Mouse (Mus musculus): ENCODE data around the gene Mknk2. TPM values are rescaled to one million over a fixed set of nuclear protein-coding genes. Genes with fewer than 3 reads are reported as not detected.

The Mknk2 gene
- polyA plus RNA-seq, 1 experiment from 2014 or later = 105 TPM

DNA sequence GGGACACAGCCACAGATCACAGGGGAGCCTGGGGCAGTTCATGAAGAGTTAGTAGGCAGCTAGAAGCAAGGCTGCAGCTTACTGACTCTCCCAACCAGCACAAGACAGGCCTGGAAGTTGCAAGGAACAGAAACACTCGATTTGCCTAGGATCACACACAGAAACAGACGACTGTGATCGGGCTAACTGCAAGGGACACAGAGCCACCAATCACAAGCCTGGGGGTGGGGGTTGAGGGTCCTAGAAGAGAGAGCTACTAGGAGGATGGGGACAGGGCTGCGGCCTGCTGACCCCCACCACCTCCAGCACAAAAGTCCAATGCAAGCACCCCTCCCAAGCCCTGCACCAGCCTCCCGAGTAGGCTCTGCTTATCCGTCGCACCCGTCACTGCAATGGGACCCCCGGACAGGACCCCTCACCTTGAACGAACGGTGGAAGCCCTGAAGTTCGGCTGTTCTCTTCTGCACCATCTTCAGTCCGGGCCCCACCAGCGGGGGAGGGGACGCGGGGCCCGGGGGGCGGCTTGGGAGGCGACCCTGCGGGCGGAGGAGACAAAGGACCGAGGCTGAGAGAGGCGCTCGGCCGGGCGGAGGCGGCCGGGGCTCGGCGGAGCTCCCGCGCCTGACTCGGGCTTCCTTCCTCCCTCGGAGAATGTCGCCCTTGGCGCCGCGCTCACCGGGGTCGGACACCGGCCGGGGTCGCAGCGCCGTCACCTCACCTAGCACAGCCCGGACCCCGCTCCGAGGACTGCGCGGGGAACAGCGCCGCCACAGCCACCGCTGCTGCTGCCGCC is 2.3 kb downstream of the Mknk2 start:
- peak overlapping the region; percentile 97 for H3K4me3 ChIP-seq (replicated peaks)
- H3K36me3 ChIP-seq = peaks cover 16% of the 10 kb centered on the region
- under 1% methylated on average over 47 of the region's 54 CpGs for WGBS
- H3K9ac ChIP-seq = peak overlapping the region; percentile 98
- 0 out of 2 replicates have a peak, but pooled peaks have one; percentile 0 for ATAC-seq (ENCODE audit: insufficient number of reproducible peaks, low FRiP score, low TSS enrichment, low read depth)
- no peaks in the 10 kb centered on the region for H3K9me3 ChIP-seq (replicated peaks)
- H3K4me1 ChIP-seq = peaks cover 82% of the 10 kb centered on the region
- no peaks in the 10 kb centered on the region for H3K27me3 ChIP-seq
- peak overlapping the region; percentile 99 for H3K27ac ChIP-seq (replicated peaks)
- peak overlapping the region; percentile 84 for H3K4me2 ChIP-seq (replicated peaks)

DNA sequence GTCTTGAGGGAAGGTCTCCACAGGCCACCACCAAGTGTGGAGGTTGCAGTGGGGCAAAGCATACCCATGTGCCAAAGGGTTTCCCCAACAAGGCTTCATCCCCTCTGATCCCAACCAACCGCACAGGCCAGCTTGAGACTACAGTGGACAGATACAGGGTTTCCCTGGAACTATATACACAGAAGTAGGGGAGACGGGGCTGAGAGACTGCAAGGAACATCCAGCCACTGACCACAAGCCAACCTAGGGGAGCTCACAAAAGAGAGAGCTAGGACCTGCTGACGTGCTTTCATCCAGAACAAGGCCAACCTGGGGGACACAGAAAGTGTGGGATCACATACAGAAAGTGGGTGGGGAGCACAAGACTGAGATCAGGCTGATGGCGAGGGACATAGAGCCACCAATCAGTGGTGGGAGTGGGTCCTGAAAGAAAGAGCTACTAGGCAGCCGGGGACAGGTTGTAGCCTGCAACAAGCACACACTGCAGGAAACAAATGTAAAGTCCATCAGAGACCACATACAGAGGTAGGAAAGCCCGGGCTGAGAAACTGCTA is 3.0 kb downstream of the Mknk2 start:
- Histone ChIP-seq H3K9ac (peak overlapping the region; percentile 98), H3K9me3 (replicated peaks) (no peaks in the 10 kb centered on the region), H3K27me3 (no peaks in the 10 kb centered on the region), H3K36me3 (peaks cover 23% of the 10 kb centered on the region), H3K4me1 (peaks cover 84% of the 10 kb centered on the region), H3K4me3 (replicated peaks) (peak overlapping the region; percentile 97), H3K27ac (replicated peaks) (peak overlapping the region; percentile 99), H3K4me2 (replicated peaks) (peak overlapping the region; percentile 84)
- ATAC-seq (ENCODE audit: insufficient number of reproducible peaks, low FRiP score, low TSS enrichment, low read depth) = no peak
- WGBS = 12% methylated on average over 6 of the region's 6 CpGs

DNA sequence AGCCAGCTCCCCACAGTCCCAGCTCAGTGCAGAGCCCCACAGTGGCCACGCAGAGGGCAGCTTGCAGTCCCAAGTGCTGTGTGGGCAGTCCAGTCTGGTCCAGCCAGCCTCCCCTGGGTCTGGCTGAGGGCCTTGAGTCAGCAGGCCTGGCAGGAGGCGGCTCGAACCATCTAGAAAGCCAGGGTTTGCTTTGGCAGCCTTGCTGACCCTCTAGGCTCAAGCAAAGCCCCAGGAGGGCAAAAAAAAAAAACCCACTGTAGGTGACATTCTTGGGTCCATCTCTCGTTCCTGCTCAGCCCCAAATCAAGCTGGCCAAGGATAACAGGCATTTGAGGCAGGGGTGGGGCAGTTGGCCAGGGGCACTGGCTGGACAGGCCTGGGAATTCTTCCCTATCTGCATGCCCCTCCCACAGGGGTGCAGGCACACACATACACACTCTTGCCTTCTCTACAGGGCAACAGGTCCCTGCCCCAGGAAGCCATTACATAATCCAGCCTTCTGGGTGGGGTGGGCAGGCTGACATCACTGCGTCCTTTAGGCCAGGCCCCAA is 3.7 kb downstream of the Mknk2 start:
- Histone ChIP-seq H3K27ac (replicated peaks) (peak overlapping the region; percentile 99; the same call in 1 of the 2 replicates), H3K36me3 (peaks cover 30% of the 10 kb centered on the region), H3K4me2 (replicated peaks) (peak overlapping the region; percentile 84), H3K4me1 (peaks cover 81% of the 10 kb centered on the region), H3K9ac (peak overlapping the region; percentile 98), H3K4me3 (replicated peaks) (peak overlapping the region; percentile 97), H3K27me3 (no peaks in the 10 kb centered on the region), H3K9me3 (replicated peaks) (no peaks in the 10 kb centered on the region)
- ATAC-seq (ENCODE audit: insufficient number of reproducible peaks, low FRiP score, low TSS enrichment, low read depth) = no peak
- 59% methylated on average over 5 of the region's 5 CpGs for WGBS

DNA sequence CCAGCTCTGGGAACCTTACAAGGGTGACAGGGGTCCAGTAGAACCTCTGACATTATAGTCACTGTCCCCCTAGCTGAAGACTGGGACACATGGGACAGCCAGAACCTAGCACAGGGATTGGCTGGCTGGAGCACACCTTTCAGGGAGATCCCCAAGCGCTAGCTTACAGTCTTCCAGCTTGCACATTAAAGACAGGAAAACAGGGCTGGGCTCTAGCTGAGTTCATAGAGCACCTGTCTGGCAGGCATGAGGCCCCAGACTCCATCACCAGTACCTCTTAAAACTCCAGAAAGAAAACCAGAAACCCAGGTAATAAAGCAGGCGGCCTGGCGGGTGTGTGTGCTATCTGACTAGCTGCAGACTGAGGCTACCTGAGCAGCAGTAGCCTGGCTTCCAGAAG is 4.2 kb downstream of the Mknk2 start:
- H3K36me3 ChIP-seq = peaks cover 35% of the 10 kb centered on the region
- H3K9me3 ChIP-seq (replicated peaks) = no peaks in the 10 kb centered on the region
- peaks cover 80% of the 10 kb centered on the region for H3K4me1 ChIP-seq
- H3K9ac ChIP-seq = peak overlapping the region; percentile 98
- H3K4me3 ChIP-seq (replicated peaks) = peak overlapping the region; percentile 97
- peak overlapping the region; percentile 99; the same call in 1 of the 2 replicates for H3K27ac ChIP-seq (replicated peaks)
- peak overlapping the region; percentile 84 for H3K4me2 ChIP-seq (replicated peaks)
- H3K27me3 ChIP-seq = no peaks in the 10 kb centered on the region
- ATAC-seq (ENCODE audit: insufficient number of reproducible peaks, low FRiP score, low TSS enrichment, low read depth) = no peak
- 85% methylated on average over 3 of the region's 3 CpGs for WGBS

DNA sequence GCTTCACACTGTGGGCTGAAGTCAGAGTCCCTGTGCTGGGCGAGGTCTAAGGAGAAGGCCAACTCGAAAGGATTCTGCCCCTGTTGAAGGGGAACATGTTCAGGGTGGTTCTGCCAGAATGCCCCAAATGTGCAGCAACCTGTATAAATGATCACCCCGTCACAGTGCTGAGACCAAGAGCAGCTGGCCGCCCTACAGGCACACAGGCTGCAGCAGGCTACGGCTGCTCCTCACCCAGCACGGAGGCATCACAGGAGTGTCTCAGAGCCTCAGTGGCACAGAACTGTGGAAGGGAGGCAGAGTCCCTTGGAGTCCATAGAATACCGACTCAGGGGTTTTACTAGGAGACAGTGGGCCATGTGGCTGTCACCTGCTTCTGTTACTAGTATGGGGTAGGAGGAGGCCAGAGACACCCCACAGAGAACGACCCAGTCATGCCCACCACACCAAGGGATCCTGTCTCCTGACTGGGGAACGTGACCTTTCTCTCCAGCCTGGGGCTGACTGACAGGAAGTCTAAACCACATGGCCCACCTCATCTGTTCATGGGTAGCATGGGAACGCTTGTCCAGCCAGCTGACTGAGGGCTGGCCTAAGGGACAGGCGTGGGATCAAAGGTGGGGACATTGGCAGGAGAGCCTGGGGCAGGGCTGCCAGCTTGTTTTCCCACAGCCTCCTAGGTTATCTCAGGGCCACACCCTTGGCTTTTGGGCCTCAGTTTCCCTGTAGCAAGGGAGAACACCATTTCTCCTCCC is 5.8 kb downstream of the Mknk2 start:
- no peaks in the 10 kb centered on the region for H3K27me3 ChIP-seq
- WGBS = 67% methylated on average over 11 of the region's 11 CpGs
- no peak overlapping the region for H3K27ac ChIP-seq (replicated peaks)
- ATAC-seq (ENCODE audit: insufficient number of reproducible peaks, low FRiP score, low TSS enrichment, low read depth) = no peak
- peaks cover 75% of the 10 kb centered on the region for H3K4me1 ChIP-seq
- H3K9me3 ChIP-seq (replicated peaks) = no peaks in the 10 kb centered on the region
- H3K4me2 ChIP-seq (replicated peaks) = no peak overlapping the region
- H3K9ac ChIP-seq = no peak overlapping the region
- H3K36me3 ChIP-seq = peaks cover 51% of the 10 kb centered on the region
- H3K4me3 ChIP-seq (replicated peaks) = no peak overlapping the region

DNA sequence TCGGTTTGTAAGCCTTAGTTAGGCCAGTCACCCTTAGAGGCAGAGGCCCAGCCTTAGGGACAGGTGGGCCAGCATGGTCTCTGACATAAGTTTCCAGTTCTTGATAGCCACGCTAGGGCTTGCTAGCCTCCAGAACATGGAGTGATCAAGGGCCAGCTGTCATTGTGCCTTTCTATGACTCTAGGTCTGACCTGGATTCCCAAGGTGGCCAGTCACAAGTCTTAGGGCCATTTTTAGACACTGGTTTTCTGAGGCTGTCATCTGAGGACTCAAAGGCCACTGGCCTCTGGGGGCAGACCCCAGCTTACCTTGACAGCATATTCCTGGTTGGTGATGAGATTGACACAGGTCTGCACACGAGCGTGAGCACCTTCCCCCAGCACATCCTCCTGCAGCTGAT is 6.7 kb downstream of the Mknk2 start:
- no peaks in the 10 kb centered on the region for H3K9me3 ChIP-seq (replicated peaks)
- 82% methylated on average over 4 of the region's 4 CpGs for WGBS
- no peaks in the 10 kb centered on the region for H3K27me3 ChIP-seq
- H3K4me1 ChIP-seq = peaks cover 77% of the 10 kb centered on the region
- no peak overlapping the region for H3K27ac ChIP-seq (replicated peaks)
- no peak overlapping the region for H3K4me2 ChIP-seq (replicated peaks)
- H3K4me3 ChIP-seq (replicated peaks) = no peak overlapping the region
- no peak overlapping the region for H3K9ac ChIP-seq
- ATAC-seq (ENCODE audit: insufficient number of reproducible peaks, low FRiP score, low TSS enrichment, low read depth) = no peak
- peaks cover 59% of the 10 kb centered on the region for H3K36me3 ChIP-seq

DNA sequence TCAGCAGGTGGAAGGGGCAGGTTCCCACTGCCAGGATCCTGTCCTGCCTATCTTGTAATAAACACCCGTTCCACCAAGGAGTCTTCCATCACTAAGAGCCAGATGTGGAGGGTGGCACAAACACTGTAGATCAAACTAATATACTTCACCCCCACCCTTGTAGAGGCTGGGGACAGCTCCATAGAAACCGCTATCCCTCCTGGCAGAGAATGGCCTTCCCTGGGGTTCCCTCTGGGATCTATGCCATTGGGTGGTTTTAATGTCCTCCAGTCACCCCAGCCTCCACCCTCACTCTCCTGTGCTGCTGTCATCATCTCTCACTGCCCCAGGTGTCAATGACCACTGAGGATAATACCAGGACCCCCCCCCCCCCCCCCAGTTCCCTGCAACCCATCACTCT is 7.4 kb downstream of the Mknk2 start:
- WGBS = 91% methylated on average over 2 of the region's 2 CpGs
- Histone ChIP-seq H3K4me1 (peaks cover 84% of the 10 kb centered on the region), H3K27me3 (no peaks in the 10 kb centered on the region), H3K4me2 (replicated peaks) (no peak overlapping the region), H3K27ac (replicated peaks) (no peak overlapping the region), H3K9me3 (replicated peaks) (no peaks in the 10 kb centered on the region), H3K4me3 (replicated peaks) (no peak overlapping the region), H3K36me3 (peaks cover 64% of the 10 kb centered on the region), H3K9ac (no peak overlapping the region)
- no peak for ATAC-seq (ENCODE audit: insufficient number of reproducible peaks, low FRiP score, low TSS enrichment, low read depth)

DNA sequence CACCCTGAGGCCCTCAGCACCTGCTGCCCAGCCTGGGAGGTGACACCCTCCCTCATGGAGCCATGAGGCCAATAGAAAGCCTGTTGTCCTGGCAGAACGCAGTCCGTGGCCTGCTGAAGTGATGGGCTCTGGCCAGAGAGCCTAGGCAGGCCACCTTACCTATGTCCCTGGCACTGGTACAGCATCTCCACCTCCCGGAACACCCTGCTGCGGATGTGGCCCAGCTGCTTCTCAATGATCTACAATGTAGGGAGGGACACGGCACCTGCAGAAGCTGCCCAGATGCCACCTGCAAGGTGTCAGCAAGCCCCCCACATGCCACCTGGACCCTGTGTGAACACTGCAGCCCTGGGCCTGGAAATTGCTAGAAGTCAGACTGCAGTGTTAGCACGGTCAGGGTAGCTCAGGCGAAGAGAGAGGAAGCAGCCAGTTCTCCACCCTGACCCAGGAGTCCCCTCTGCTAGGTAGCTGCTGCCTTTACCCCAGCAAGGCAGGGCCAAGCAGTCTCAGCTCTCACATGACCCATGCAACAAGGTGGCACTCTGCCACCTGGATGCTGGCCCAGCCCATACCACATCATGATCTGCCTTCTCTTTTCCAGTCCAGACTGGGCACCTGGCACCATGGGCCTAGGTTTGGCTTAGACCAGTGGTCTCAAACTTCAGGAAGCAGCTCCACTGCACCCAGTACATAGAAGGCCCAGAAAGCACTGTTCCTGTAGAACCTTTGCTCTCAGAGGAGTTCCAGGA is 8.0 kb downstream of the Mknk2 start:
- no peak overlapping the region for H3K4me3 ChIP-seq (replicated peaks)
- no peaks in the 10 kb centered on the region for H3K9me3 ChIP-seq (replicated peaks)
- H3K36me3 ChIP-seq = peaks cover 64% of the 10 kb centered on the region
- no peak overlapping the region for H3K9ac ChIP-seq
- no peak for ATAC-seq (ENCODE audit: insufficient number of reproducible peaks, low FRiP score, low TSS enrichment, low read depth)
- H3K4me1 ChIP-seq = peaks cover 87% of the 10 kb centered on the region
- 0 out of 2 replicates have a peak overlapping the region, but pooled peaks have one; percentile 7 for H3K27ac ChIP-seq (replicated peaks)
- no peaks in the 10 kb centered on the region for H3K27me3 ChIP-seq
- 92% methylated on average over 7 of the region's 7 CpGs for WGBS
- no peak overlapping the region for H3K4me2 ChIP-seq (replicated peaks)

DNA sequence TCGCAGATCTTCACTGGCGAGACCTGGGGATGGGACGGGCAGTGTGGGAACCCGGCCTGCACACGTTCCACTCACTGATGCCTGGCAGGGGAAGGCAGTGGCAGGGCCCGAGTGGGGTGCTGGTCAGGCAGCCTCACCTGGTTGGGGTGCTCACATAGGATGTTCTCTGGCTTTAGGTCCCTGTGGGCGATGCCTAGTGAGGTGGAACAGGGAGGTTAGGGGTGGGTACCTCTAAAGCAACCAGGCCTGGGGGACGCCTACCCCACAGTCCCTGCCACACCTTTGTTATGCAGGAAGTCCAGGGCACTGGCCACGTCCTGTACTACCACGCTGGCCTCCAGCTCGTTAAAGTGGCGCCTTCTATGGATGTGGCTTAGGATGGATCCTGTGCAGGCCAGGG is 8.9 kb downstream of the Mknk2 start:
- Histone ChIP-seq H3K27me3 (no peaks in the 10 kb centered on the region), H3K36me3 (peaks cover 64% of the 10 kb centered on the region), H3K4me3 (replicated peaks) (no peak overlapping the region), H3K9ac (no peak overlapping the region), H3K4me2 (replicated peaks) (no peak overlapping the region), H3K4me1 (peaks cover 87% of the 10 kb centered on the region), H3K27ac (replicated peaks) (no peak overlapping the region; the same call in 1 of the 2 replicates), H3K9me3 (replicated peaks) (no peaks in the 10 kb centered on the region)
- 89% methylated on average over 12 of the region's 12 CpGs for WGBS
- ATAC-seq (ENCODE audit: insufficient number of reproducible peaks, low FRiP score, low TSS enrichment, low read depth) = no peak

DNA sequence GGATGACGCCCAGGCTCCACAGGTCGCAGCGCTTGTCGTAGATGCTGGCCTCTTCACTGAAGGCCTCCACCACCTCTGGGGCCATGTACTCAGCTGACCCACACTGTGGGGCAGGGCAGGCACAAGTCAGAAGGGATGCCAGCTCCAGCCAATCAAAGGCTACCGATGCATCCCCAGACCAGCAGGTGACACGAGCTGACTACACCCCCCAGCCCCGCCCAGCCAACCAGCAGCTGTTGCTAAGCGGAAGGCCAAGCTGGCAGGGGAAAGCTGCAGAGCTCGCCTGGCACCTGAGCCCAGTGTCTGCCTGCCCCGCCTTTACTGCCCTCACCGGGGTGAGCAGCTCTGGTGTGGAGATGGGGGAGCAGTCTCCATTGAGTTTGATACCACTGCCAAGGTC is 9.3 kb downstream of the Mknk2 start:
- Histone ChIP-seq H3K4me1 (peaks cover 87% of the 10 kb centered on the region), H3K27ac (replicated peaks) (no peak overlapping the region; the same call in 1 of the 2 replicates), H3K9me3 (replicated peaks) (no peaks in the 10 kb centered on the region), H3K27me3 (no peaks in the 10 kb centered on the region), H3K4me2 (replicated peaks) (no peak overlapping the region), H3K36me3 (peaks cover 64% of the 10 kb centered on the region), H3K9ac (no peak overlapping the region), H3K4me3 (replicated peaks) (no peak overlapping the region)
- WGBS = 71% methylated on average over 11 of the region's 11 CpGs
- ATAC-seq (ENCODE audit: insufficient number of reproducible peaks, low FRiP score, low TSS enrichment, low read depth) = no peak
